Mouse (Mus musculus) hematopoietic stem cell, adult 5-6 weeks (primary cell): Measurements from ENCODE around the gene Mllt3. TPM values are rescaled to one million over a fixed set of nuclear protein-coding genes. Genes with fewer than 3 reads are reported as not detected.
"Not testable (repeated sequence)": the region's sequence is repeated elsewhere in the genome, so short reads cannot be mapped to it uniquely, and the experiment has no call there.

Experiments used
- ATAC-seq, 2 experiments: fragments of 125-278 bp in 1 of 2; replicated peaks in 1 of 2; 2 replicates each; pipeline ENCODE4 v1.8.0; 2016 to 2017; ENCODE audit warnings: inconsistent platforms in 2 of 2, mild to moderate bottlenecking in 2 of 2, moderate number of reproducible peaks in 2 of 2, low read depth in 1 of 2, moderate TSS enrichment in 1 of 2; ENCODE audit not compliant: low FRiP score in 2 of 2, poor library complexity in 2 of 2, severe bottlenecking in 2 of 2, insufficient read depth in 1 of 2, low TSS enrichment in 1 of 2
- total RNA-seq: library from RNA; stranded (forward); fragments of 172-1452, 232-1000 nt; gene quantifications from 2 replicates; pipeline ENCODE4 v1.2.3, GENCODE M21; 2017

The Mllt3 gene
- total RNA-seq, 1 experiment from 2014 or later: 77.6 TPM

DNA sequence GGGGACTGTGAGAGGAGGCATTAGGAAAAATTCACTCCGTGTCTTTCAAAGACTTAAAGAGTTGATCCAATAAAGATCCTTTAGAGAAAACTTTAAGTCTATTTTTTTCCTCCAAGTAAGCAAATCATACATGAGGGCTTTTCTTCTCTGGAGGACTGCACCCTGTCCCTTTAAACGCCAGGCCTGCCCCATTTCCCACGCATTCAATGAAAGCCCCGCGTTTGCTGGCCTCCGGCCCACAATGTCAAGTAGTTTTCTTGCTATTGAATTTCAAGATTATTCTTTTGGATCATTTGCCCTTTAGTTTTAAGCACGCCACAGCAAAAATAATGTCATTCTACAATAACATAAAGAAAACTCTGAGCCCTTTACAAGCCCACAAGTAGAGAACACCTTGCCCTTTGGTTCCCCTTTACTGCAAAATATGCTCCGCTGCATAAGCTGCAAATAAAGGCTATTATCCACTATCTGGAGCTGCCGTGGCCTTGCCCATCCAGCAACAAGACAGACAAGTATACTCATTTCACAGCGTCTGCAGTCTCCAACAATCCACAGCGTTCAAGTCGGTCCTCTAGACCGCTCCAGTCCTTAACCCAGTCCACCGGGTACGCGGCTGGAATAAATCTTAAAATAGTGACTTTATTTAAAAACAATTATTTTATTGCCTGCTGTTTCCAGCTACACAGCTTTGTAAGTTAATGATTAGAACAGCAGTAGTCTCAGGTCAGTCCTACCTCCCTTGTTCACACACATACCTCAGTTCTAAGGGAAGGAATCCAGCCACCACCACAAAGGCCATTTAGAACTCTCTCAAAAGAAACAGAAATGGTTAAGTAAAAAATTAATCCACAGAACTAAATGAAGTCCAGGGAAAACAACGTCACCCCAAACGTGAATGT, 15.5 kb downstream of the Mllt3 start:
- ATAC-seq: no peak

DNA sequence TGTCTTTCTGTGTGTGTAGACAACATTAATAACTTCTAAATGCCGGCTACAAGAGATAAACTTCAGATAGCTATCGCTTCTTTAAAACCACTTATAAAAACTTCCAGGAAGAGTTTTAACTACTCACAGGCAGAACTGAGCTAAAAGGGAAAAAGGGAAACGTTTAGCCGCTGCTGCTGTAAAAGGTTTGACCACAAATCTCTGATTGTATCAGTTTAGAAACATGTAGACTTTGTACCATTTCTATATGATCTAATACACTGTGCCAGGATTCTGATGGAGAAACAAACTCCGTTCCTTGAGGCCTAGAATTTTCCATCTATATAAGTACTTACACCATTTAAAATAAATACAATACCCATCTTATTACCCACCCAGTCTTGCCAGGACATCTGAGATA, 17.4 kb downstream of the Mllt3 start:
- ATAC-seq: no peak

DNA sequence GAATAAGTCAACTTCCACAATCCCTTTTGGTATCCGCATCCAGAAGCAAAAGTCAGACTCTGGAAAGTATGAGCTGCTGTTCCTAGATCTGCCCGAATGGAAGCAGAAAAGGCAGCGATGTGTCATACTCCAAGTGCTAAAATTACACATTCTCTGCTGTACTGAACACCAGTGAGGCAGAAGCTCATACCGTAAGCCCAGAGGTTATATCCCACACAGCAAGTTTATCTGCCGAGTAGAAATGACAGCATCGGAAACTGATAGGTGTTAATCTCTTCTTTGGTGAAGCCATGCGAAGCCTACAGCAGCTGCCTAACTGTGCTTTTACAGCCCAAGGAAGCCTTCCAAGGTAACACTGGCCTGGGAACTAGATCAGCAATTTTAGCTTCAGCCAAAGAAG, 17.9 kb downstream of the Mllt3 start:
- ATAC-seq: no peak

DNA sequence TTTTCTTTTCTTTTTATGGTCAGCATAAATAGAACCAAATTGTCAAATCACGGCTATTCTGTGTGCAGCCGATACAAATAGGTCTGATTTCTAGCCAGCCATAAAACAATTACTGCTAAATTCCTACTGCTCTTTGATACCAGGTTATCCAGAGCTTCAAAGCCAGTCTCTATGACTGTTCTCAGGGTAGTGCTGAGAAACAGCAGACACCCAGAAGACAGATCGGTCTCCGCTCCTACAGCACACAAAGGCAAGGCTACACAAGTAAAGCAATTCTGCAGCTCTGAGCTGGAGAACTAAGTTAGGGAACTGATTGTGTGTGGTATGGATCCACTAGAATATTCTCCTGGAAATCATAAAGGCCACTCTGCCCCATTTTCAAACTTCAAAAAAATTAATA, 20.4 kb downstream of the Mllt3 start:
- ATAC-seq: no peak

DNA sequence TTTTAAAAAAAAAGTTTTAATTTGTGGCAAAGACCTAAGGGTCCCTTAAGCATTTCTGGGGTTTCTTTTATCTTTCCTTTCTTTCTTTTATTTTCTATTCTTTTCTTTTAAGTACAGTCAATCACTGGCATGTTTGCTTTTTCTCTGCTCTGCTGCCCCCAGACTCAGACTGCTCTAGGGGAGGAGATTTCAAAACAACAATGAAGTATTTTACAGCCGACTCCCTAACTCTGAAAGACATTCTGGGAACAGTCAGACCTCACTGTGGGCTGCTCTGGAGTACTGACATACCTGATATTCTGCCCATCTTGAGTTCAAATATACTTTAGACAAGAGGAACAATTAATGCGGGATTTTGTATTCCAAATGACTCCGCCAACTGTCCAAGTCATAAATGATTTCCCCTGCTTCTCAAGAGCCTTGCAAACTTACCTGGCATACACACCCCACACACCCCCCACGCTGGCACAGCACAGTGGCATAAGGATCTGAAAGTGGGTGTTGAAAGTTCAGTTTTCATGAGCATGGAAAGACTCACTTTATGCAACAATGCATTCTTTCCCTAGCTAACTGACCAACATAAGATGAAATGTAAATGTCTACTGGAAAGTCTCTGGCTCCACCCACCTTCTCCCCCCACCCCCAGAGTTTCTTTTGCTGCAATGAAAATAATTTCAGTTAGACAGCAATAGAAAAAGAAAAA, 21.1 kb downstream of the Mllt3 start:
- ATAC-seq: no peak

DNA sequence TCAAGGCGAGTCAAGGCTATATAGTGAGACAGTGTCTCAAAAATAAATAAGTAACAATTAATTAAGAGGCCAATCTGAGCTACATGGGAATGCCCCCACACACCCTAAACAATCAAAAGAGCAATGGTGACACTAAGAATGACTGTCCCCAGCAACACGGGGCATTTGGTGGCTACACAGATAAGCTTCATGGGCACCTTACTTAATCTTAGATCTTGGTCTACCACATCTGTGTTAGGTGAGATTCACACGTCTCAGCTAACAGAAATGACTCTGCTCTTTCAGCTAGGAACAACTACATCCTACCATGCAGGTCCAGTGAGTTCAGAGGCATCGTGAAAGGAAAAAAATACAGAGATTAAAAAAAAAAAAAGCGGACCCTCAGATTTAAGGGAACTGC, 22.7 kb downstream of the Mllt3 start:
- no peak for ATAC-seq

DNA sequence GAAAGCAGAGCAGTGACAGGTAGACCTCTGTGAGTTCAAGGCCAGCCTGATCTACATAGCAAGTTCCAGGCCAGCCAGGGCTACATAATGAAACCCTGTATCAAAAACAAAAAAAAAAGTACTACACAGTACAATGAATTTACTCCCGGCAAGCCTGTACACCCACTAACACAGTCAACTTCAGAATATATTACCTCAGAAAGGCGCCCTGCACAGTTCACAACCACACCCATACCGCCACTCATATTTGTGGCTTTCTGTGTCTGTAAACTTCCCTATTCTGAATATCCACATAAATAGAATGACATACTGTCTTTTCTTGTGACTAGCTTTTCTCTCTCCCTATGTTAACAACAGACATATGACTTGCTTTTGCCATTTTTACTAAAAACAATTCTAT, 27.4 kb downstream of the Mllt3 start:
- peak; percentile 65 to 77 for ATAC-seq

DNA sequence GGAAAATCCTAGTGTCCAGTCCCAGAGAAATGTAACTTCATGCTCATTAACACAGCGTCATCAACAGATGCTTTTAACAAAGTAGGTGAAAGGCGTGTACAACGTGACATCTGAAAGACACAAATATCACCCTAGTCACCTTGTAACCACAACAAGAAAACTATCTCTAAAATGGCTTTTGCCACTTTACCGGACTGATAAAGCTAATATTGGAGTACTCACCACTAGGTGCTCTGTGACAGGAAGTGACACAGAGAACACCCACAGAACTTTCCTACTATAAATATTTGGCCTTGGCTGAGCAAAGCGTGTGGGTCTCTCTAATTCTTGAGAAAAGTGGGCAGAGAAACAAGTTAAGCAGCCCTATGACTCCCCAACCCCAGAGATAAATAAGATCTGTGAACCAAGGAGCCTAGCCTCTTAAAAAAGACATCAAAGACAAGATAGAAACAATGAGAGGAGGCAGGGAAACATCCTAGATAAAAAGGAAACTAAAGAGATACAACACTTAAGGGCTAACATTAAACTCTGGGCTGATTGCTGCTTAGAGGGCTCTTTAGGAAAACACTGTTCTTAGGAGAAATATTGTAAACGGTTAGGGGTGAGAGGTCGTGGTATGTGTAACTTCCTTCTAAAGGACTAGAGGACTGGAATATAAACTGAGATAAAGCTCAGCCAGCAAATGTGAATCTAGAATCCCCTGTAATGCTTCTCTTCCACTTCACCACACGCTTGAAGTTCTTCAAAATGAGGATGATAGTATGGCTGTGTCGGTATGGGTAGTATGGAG, 29.8 kb downstream of the Mllt3 start:
- ATAC-seq: peak; percentile 56 to 58; a peak in 3 of 4 replicates

DNA sequence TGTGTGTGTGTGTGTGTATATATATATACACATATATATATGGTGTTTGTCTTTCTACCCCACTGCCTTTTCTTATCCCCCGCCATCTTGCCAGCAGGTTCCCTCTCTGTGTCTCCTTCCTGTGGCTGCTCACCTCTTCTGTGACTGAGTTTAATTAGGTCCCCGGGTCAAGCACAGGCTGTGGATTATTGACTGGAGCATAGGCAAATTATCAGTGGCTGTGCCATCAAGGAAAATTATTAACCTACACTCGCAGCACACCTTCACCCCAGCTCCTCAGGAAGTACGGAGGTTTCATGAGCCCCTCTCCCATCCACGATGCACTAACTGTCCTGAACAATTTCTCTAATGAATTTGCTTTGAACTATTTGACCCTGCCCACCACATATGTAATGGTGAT, 41.5 kb downstream of the Mllt3 start:
- no peak for ATAC-seq

DNA sequence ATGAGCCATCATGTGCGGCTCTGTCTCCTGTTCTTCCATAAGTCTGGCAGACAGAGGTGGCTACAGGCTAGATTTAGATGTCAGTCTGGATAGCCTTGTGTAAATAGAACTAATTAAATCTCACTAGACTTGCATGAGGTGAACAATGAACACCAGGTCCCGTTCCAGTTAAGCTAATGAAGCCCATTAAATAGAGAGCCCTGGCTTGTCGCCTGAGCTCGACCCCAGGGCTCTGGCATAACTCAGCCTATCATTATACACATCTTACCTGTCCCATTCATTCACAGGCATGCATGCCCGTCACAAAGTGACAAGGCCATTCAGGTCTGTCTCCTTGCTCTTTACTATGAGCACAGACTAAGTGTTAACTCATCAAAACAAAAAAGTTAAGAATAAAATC, 42.2 kb downstream of the Mllt3 start:
- ATAC-seq: no peak

DNA sequence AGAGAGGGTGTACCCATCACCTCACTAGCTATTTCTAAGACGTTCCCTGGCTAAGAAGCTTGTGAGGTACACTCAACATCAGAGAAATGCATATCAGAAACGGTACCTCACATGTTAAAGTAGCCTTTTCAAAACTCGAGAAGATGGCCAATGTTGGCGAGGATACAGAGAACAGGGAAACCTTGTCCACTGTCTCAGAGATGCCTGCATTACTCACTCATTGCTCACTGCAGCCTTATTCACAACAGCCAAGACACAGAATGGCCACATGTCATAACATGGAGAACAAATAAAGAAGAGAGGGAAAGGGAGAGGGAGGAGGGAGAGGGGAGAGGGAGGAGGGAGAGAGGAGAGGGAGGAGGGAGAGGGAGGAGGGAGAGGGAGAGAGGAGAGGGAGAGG, 47.9 kb downstream of the Mllt3 start:
- no peak for ATAC-seq

DNA sequence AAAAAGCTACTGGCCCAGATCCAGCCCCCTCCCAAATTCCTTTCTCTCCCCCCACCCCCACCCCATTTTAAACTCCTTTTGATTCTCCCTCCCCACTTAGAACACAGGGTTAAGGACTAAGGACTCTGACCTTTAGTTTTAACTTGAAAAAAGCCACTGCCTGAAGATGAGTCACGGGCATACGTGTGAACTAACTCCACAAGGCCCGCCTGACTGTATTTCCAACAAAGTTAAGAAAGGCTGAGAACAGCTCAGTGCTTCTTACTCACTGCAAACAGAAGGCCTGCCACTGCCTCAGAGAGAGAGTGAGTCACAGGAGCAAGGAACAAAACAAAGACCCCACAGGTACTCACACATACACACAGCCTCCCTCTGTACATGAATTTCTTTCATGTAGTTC, 48.6 kb downstream of the Mllt3 start:
- no peak for ATAC-seq

DNA sequence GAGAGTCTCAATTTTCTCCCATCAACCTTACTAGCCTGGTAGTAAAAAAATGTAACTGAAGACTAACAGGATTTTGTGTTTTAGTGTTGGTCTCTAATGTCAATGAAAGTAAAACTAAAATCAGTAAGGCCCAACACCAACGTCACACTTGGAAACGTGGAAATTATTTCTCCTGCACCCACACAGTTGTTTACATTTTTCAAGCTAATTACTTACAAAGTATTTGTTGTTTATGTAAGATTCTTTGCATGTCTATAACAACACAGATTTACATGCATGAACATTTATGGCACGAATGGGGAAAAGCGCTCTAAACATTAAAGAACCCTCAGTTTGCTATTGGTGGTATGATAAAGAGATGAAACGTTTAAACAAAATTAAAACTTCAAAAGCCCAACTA, 49.1 kb downstream of the Mllt3 start:
- ATAC-seq: no peak

DNA sequence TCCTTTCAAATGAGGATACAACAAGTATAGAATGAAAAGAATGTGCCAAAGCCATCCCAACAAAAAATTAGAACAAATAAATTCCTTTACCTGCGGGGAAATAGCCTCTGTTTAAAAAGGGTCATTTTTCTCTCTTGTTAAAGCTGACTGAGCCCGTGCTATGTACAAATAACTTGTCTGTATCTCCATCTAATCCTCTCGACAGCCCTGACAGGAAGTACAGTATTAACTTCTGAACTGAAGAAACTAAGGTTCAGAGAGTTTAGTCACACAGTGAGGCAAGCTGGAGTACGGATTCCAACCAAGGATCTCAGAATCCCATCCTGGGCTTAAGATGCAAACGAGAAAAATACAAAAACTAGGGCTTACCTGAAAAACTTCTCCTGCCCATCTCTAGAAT, 50.6 kb downstream of the Mllt3 start:
- no peak for ATAC-seq

DNA sequence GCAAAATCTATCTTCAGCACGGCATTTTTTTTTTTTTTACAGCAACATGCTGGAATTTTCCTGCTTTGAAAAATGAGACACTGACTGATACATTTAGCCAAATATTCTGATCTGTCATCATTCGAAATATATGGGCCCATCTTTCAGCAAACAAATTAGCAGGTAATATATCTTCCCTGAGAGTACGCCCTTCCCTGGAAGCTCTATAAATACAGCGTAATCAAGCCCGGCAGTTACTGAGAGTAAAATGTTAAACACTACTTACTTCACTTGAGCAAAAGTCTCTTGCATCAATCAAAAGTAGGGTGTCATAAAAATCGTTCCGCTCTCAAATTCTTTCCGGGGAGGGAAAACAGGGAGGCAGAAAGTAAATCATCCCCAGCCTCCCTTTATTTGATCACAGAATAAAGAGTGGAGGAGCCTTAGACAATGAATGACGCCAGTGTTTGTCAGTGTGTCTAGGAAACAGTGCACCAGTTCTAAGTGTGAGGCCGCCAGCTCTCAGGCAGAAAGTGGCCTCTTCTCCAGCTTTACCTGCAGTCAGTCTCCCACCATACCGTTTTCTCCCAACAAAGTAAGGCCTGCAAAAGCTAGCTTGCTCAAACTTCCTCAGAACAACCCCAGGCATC, 55.2 kb downstream of the Mllt3 start:
- no peak for ATAC-seq

DNA sequence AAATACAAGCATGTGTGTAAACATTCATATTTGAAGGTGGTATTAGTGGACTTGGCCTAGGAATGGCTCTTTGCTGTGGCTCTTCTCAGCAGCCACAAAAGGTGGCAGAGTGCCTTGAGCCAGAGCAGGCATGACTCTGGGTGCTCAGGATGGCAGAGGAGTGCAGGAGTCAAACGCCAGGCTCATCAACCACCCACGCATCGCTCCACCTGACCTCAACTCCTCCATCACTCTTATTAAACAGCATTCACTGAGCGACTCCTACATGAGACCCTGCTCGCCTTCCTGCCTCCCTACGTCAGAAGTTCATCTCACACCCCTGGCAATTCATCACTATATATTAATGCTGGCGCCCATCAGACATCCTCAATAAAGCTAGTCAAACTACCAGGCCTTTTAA, 67.3 kb downstream of the Mllt3 start:
- no peak for ATAC-seq

DNA sequence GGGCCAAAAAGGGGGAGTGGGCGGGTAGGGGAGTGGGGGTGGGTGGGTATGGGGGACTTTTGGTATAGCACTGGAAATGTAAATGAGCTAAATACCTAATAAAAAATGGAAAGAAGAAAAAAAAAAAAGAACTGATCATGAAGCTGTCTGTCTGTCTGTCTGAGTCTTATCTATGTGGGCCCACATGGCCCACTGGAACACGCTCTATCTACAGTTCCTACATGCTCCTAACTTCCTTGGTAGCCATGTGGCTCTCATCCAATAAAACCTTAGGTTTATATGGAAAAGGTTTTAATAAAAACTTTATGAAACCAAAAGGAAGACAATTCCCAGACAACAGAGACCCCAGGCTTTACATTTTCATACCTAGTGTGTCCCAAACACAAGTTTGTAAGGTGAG, 68.3 kb downstream of the Mllt3 start:
- ATAC-seq: not testable (repeated sequence)

DNA sequence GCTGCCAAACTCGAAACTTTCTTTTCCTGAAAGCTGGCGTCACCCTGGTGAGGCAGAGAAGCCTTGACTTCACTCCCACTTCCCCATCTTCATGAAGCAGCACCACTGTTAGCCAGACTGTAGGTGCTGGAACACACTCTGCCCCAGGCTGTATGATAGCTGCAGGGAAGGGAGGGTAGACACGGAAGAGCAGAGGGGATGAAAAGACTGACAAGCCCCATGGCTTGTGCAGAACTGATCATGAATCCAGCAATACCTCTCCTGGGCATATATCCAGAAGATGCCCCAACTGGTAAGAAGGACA, 69.4 kb downstream of the Mllt3 start:
- no peak for ATAC-seq
